Mouse (Mus musculus) heart, postnatal 10 days (tissue): ENCODE measurements around the gene B4galnt3. TPM values are rescaled to one million over a fixed set of nuclear protein-coding genes. Genes with fewer than 3 reads are reported as not detected.
"Not testable (repeated sequence)": the region's sequence is repeated elsewhere in the genome, so short reads cannot be mapped to it uniquely, and the experiment has no call there.

ENCODE experiments used
- DNase-seq, 2 experiments: peaks; one replicate each; pipeline ENCODE4 v3.0.0; 2021
- intact Hi-C: fragments of 180-260 bp; cut with DNase I; formaldehyde crosslinking; loops from one replicate; pipeline ENCODE4 v1.15.1; 2025
- total RNA-seq, 2 experiments: library from RNA; stranded (reverse); gene quantifications; 2 replicates each; pipeline ENCODE4 v1.2.3; 2021

B4galnt3 gene
- total RNA-seq: under 1 TPM; 0.25 to 0.67 TPM

DNA sequence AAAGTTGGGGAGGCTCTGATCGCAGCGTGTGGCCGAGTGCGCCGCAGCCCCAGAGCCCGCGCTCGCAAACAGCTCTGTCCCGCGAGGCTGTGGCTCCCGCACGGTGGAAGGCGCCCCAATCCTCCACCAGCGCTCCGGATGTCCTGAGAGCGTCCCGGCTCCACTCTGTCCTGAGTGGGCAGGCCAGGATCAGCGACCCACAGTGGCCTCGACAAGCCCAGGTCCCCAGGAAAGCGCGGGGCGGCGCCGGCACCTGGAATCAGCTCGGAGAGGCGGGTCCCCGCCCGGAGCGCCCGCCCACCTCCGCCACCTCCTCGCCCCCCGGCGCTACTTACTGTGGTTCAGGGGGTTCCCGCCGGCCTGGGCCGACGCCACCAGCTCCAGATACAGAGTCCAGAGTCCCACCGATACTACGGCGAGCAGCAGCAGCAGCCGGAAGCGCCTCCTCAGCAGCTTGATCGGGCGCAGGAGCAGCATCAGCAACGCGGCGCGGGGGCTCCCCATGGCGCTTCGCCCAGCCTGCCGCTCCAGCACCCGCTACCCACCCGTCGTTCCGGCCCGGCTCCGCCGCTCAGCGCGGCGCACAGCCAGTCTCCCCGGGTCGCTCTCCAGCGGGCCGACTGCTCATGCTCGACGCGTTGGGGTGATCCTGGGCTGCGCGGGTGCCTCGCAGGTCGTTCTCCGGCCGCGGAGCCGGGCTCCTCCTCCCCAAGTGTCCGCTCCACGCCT is at the start of gene B4galnt3, which contains the start of gene D330020A13Rik:
TSS of gene B4galnt3 (minus strand) at position 504 of the 729 bp plus-strand sequence.
TSS of gene D330020A13Rik (plus strand) at position 309 of the 729 bp plus-strand sequence.
- peak; percentile 25 to 37 for DNase-seq
- intact Hi-C loops: no loop called here

DNA sequence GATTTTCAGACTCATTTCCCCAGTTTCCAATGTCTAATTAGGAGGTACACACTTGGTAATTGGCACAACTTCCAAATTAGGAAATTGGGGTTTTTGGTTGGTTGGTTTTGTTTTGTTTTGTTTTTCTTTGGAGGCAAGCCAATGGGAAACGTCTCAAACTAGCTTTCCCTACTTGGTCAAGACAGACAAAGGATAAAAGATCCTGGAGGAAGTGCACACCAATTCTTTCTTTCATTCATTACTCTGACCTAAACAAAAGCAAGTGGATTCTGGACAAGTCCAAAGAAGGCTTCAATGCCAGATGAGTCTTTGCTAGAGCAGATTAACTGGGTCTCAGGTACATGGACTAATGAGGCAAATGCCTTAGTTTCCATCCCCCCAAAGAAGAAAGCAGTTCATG is 49.6 kb upstream of the B4galnt3 start:
- DNase-seq: no peak
- intact Hi-C loops: no loop called here

DNA sequence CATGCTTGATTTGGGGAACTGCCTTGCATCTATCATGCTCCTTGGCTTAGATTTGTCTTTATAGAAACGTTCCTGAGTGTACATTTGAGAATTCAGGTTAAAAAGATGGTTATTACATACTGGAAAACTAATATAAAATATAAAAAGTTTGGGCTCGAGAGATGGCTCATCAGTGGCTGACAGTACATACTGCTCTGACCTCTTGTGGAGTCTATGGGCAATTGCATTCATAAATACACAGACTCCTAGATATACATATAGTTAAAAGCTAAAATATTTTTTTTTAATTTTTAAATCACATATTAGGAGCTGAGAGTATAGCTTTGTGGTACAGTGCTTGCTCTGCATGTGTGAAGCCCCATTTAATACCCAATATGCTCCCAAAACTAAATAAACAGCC is 38.0 kb upstream of the B4galnt3 start:
- intact Hi-C loops: no loop called here
- no peak for DNase-seq

DNA sequence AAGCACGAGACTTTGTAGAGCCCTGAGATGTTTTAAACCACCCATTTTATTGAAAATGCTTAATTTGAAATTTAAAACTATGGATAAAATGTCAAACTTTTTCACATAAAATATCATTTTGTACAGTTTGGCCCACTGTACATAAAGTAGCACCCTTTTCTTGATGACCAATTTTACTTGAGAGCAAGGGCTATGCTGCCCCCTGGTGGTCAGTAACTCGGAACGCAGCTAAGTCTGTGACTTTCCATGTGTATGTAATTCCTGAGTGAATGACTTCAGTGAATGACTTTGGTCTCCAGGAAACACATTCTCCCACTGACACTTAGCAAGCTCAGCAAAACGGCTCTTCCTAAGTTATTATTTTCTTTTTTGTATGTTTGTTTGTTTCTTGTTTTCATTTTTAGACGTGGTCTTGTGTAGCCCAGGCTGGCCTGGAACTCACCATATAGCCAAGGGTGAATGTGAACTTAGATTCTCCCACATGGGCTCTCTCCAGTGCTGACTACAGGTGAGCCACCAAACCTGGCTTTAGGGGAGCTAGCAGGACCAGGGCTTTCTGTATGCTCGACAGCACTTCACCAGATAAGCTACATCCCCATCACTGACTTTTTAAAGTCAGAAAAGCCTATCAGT is 30.1 kb upstream of the B4galnt3 start:
- DNase-seq: peak; percentile 74 to 83
- intact Hi-C loops: loop anchor here (2.0 kb wide), 1 partner anchor 102 kb away; no protein-coding TSS in a partner anchor

DNA sequence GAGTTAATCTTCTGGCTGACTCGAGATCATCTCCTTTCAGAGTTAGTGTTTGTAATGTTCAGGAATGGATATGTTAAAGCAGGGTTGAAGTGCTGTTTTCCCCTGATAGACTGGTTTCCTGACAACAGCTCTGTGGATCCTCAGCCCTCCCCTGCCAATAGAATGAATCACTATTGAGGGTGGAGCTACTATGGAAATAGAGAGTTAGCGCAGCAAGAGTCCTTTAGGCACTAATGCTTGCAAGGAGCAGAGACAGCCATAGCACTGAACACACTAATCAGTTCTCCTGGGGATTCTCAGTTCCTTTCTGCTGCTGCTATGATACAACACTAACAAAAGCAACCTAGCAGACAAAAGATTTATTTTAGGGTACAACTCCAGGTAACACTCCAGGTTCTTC is 26.0 kb upstream of the B4galnt3 start:
- intact Hi-C loops: no loop called here
- DNase-seq: no peak

DNA sequence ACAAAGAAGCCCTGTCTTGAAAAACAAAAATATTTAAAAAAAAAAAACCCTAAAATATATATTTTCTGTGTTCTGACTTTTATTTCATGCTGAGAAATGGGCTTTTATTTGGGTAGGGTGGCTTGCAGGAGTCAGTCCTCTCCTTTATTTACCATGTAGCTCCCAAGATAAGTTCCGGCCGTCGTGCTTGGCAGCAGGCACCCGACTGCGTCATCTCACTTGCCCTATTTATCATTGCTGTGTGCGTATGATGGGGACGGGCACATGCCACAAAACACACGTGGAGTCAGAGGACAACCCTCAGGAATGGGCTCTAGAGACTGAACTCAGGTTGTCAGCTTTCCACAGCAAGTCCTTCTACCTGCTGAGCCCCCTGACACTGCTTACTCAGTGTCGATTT is 24.8 kb upstream of the B4galnt3 start:
- peak in 1 of 2 experiments; percentile 10 for DNase-seq

DNA sequence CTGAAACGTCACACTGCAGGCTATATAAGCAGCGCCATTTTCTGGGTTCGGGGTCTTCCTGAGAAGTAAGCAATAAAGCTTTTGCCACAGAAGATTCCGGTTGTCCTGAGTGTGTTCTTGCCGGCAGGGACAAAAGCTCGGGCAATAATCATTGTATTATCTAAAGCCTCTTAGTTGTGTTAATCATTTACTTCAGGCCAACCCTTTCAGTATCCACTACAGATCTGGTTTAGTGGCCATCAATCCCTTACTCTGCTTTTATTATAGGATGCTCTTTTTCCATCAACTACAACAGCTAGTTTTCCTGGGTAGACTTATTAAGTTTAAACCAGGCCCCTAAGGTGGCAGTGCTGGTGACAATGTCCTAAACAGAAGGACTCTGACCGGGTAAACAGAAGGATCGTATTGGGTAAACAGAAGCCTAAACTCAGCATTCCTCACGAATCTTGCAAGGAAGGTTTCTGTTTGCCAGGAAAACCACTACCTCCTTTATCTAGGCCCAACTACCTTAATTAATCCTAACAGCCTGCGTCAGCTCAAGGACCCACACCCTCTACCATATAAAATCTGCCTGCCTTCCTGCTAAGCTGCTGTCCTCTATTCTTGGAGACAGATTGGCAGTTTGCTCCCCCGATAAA is 24.1 kb upstream of the B4galnt3 start:
- intact Hi-C loops: no loop called here
- DNase-seq: no peak

More for the DNA sequence above, 24.8 kb upstream of the B4galnt3 start:
- intact Hi-C loops: no loop called here

DNA sequence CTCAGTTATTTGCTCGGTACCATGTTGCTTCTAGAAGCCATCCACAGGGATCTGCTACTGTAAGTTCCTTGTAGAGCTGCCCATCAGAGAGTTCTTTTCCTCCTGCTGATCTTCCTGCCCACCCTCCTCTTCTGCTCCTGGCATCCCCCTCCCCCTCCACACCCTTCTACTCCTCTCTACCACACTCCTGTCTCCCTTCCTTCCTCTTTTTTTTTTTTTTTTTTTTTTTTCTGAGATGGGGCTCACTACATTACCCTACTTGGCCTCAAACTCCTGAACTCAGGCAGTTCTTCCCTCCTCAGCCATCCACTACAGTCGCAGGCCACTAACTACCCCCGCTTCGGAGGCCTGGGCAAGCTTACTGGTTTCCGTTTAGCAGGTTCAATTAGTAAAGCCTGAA is 18.1 kb upstream of the B4galnt3 start:
- intact Hi-C loops: no loop called here
- no peak for DNase-seq

DNA sequence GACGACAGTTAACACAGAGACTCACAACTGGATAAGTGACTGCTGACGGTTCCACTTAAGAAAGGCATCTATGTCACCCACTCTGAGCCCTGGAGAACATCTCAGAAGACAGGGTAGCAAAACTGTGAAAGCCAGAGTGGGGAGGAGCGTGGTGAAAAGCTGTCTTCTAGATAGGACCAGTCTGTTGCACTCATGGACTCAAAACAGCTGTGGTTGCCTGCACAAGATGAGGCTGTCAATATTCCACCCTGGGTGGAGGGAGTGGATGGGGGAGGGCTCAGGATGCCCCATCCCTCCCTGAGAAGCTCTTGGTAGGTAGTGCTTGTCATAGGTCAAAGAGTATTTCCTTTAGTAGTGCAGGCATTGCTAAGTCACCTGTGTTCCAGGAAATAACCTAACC is 15.4 kb upstream of the B4galnt3 start:
- intact Hi-C loops: no loop called here
- DNase-seq: peak in 1 of 2 experiments; percentile 17

DNA sequence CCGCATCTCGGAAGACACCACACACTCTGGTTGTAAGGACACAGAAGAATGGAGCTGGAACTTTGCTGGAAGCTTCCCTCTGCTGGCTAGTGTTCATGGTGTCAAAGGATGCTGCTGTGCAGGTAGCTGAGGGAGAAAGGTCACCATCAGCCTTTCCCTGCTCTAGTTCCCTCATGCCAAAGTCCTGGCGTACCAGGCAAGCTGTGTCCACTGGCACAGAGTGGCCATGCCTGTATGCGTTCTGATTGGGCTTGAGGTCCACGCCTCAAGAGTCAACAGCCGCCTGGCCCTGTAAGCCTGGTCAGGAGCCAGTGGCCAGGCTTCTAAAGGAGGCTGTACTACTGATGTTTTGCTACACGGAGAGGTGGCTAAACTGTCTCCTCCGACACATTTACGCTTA is 15.0 kb upstream of the B4galnt3 start:
- DNase-seq: peak; percentile 18 to 21

DNA sequence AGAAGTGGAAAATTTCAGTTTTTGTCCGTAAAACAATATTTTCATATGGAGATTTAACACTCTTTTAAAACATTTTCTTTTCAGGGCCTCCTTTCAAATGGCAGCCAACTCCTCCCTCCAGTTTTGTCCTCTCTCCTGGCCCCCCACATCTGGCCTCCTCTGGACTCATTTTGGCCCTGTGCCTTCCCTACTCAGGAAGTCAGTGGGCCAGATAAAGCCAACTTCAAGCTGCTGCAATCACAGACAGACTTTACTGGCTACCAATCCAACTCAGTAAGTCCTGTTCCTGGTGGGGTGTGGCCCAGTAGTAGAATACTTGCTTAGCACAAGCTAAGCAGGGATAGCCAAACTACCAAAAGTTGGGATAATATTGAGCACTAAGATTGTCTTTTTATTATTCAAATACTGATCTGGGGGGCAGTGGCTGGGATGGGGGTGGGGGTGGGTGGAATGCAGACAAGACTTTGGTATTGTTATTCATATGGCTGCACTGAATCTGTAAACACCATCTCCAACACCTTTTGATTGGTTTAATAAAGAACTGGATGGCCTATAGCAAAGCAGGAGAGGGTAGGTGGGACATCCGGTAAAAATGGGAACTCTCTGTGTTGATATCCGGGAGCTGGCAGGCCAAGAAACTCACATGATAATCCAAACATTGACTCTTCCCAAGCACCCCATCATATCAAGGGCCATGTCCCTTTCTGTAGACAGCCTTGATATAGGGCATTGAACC is 12.7 kb upstream of the B4galnt3 start:
- DNase-seq: peak; percentile 18 to 26
- intact Hi-C loops: no loop called here

More for the DNA sequence above, 15.0 kb upstream of the B4galnt3 start:
- intact Hi-C loops: no loop called here

DNA sequence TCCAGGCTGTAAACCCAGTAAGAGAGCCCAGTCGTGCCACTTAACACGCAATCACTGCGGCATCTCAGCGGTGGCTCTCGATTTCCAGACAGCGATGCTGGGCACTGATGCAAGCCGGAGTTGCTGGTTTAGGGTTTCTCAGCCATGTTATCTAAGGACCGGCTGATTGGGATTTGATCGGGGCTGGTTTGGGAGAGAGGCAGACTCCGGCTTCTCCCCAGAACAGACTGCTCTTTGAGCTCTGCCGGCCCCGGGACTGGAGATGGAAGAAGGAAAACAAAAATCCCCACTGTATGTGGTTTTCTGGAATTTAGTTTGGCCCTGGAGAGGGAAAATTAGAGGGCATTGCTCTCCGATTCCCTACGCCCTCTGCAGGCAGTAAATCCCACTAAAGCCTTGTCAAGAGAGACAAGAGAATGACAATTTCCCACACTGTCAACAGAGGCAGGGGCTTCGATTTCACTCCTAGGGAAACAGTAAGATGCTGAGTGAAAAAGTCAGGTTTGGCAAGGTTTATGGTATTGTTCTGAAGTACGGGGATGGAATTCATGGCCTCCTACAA is 8.5 kb upstream of the B4galnt3 start:
- intact Hi-C loops: no loop called here

DNA sequence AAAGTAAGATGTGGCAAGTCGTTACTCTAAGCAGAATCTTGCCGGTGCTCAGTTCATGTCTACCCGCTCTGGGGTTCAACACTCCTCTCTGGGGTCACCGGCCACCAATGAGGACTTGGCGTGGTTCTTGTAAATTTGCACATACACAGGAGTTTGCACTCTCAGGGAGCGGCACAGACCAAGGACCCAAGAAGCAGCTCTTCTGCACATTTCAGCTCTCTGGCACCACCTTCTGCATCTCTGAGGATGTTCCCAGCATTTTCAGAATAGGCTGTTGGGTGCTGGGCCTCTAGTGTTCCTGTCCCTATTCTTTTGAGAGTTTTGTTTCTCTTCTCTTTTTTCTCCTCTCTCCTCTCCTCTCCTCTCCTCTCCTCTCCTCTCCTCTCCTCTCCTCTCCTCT is 6.8 kb upstream of the B4galnt3 start:
- DNase-seq: peak; percentile 58 to 64
- intact Hi-C loops: loop anchor here (1.0 kb wide), 1 partner anchor 79 kb away; no protein-coding TSS in a partner anchor

More for the DNA sequence above, 8.5 kb upstream of the B4galnt3 start:
- peak; percentile 24 to 43 for DNase-seq

DNA sequence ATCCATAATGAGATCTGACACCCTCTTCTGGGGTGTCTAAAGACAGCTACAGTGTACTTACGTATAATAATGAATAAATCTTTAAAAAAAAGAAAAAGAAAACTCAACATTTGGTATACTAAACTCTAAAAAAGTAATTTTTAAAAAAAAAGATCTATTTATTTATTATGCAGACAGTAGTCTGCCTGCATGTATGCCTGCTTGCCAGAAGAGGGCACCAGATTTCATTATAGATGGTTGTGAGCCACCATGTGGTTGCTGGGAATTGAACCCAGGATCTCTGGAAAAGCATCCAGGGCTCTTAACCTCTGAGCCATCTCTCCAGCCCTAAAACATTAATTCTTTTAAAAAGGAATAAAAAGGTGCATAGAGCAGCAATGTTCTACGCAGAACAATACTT is 2.2 kb upstream of the B4galnt3 start:
- intact Hi-C loops, DNase-seq: not testable (repeated sequence)

DNA sequence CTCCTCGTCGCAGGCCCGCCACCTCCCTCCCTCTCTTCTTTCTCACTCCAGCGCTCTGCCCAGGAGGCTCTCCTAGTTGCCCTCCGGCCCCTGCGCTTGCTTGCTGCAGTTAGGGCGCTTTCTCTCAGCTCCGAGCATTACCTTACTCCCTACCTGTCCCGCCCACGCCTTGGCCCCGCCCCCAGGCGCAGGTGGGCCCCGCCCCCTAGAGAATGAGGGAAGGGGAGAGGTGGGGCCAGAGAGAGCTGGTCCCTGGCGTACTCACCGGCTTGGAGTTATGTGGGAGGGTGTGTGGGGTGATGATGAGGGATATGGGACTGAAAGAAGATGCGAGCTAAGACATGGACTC is 400 bp upstream of the B4galnt3 start:
- intact Hi-C loops: no loop called here
- no peak for DNase-seq

DNA sequence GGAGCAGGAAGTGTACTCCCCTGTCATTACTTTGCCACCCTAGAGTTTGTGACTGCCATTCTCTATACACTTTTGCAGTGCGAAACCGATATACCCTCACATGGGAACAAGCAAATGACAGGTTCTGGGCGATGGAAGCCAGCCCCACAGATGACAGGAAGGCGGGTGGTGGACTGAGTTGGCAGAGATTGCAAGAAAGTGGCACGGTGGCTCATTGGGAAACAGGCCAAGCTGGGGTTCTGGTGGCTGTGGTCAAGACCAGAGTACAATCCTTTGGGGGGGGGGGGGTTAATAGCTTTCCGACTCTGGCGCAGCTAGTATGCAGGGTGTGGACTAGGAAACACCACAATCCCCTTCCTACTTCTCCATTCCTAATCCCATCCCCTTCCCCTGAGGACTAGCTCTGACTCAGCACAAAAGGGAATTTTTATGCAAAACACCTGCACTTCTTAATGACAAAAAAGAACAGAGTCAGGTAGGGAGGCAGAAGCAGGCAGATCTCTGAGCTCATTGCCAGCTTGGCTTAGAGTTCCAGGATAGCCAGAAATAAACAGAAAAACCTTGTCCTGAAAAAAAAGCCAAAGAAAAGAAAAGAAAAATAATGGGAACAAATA is 2.9 kb downstream of the B4galnt3 start:
- no peak for DNase-seq
- intact Hi-C loops: no loop called here

DNA sequence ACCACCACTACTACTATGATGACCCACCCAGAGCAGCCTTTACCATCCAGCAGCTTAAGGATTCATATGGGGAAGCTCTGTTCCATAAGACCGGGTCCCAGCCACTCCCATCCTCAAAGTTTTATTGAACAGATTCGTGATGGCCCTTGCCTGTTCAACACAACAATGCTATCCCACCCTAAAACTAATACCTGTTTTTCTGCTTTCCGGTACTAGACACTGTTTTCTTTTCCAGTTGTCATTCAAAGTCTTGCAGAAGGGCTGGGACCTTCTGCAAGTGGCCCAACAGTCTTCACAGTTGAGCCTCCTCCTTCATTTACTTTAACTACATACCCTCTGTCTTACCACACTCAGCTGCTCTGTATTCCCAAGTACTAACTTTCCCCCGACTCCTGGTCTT is 4.9 kb downstream of the B4galnt3 start:
- intact Hi-C loops: no loop called here

DNA sequence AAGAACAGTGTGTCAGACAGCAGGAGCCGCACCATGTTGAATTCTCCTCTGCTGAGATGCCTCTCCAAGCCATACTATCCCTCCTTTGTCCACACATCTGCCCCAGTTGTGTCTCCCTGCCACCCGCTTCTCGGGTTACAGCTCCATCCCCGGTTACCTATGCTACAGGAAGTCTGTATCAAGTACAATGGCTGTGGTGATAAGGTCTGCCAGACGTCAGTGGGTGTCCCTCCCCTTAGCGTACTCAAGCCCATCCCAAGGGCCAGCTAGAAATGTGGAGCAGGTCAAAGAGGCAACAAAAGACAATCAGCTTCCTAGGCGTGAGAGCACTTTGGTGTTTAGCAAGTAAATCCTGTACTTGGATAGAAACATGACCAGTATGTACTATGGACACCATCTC is 5.8 kb downstream of the B4galnt3 start:
- intact Hi-C loops: no loop called here
- DNase-seq: no peak

More for the DNA sequence above, 4.9 kb downstream of the B4galnt3 start:
- no peak for DNase-seq

DNA sequence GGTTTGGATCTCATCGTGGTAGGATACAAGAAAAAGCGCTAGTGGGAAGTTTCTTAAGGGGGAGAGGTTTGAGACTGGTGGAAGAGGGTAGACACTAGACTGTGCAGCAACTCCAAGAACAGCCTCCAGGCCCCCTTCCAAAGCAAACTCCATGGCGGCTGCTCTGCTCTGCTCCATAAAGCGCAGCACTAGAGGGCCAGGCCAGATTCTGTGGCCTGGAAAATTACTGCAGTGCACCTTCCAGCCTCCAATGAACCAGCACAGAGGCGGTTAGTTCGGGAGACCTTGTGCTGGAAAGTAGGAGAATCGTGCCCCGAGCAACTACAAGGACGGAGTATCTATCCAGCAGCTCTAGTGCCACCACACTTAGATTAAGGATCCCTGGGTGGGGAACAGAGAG is 7.1 kb downstream of the B4galnt3 start:
- DNase-seq: no peak
- intact Hi-C loops: no loop called here

DNA sequence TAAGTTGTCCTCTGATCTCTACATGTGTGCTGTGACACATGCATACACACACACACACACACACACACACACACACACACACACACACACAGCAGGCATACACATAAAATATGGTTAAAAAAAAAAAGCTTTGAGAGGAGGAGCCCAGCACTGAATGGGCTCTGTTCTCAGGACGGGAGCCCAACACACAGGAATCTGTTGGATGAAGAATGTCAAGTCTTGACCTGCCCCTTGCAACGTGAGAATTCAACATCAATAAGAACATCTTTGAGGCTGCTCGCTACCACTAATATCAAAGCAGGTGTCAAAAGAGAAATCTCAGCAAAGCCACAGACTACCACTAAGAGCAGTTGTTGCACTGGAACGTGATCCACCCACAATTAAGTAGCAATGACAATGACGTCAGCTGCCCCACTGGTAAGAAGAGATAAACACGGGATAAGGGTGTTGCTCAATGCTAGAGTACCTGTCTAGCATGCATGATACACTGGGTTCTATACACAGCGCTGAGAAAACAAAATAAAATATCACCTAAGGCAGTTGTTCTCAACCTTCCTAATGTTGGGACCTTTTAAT is 17.4 kb downstream of the B4galnt3 start:
- intact Hi-C loops: no loop called here
- no peak for DNase-seq
